Mouse (Mus musculus): ENCODE results near the gene Gm48551. TPM values are rescaled to one million over a fixed set of nuclear protein-coding genes. Genes with fewer than 3 reads are reported as not detected.
A peak's percentile ranks its signal among the peaks of the same experiment; 100 is the strongest.

Gm48551 gene
- total and polyA plus RNA-seq, 2 experiments from 2014 or later = 0.88 to 10.2 TPM

DNA sequence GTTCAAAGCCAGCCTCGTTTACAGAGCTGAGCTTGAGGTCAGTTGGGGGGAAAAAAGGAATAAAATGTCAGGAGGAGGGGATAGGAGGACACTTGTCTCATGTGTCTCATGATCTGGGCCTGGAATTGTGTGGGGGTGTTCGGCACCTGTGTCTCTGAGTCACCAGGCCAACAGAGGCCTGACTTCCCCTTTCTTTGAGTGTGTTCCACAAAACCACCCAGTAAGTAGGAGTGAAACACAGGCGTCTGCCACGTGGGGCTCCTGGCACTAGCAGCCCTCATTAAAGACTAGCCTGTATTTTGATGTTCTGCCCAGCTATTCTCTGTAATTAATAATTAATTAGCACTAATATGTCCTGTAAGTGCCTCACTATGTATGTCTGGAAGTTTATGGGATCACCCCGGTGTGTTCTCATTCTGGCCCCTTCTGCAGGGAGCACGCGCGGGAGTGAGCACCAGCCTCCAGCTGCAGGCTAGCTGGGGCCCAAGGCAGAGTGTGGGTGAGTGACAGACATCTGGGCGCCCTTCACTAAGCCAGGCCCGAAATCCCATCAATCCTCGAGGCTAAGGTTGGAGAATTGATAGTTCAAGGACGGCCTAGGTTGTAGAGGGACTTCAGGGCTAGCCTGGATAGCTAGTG lies 27.8 kb upstream of the Gm48551 start:
- H3K4me2 ChIP-seq (ENCODE audit: low read depth, low read length, poor library complexity, severe bottlenecking) = no peak overlapping the region; the same call in 1 of the 2 replicates
- no peaks in the 10 kb centered on the region for H3K9me3 ChIP-seq (ENCODE audit: low read length)
- DNase-seq (ENCODE audit: low spot score) = no peak
- WGBS = 60% methylated on average over 12 of the region's 12 CpGs
- no peak overlapping the region for H3K4me3 ChIP-seq (ENCODE audit: low read depth, low read length)
- peaks cover 4% of the 10 kb centered on the region for H3K4me1 ChIP-seq (ENCODE audit: insufficient read depth, low read length)
- no peak for TF ChIP-seq CTCF (IDR thresholded peaks at IDR 0.05)
- no peaks in the 10 kb centered on the region for H3K27me3 ChIP-seq (ENCODE audit: insufficient read depth, low read length)
- ATAC-seq (ENCODE audit: low FRiP score) = no peak
- 0 out of 2 replicates have a peak overlapping the region, but pooled peaks have one; percentile 13 for H3K9ac ChIP-seq (replicated peaks; ENCODE audit: low read length, poor library complexity, severe bottlenecking)
- no peak overlapping the region for H3K27ac ChIP-seq (ENCODE audit: low read depth, low read length)
- H3K36me3 ChIP-seq (ENCODE audit: insufficient read depth, low read length) = peaks cover 9% of the 10 kb centered on the region

DNA sequence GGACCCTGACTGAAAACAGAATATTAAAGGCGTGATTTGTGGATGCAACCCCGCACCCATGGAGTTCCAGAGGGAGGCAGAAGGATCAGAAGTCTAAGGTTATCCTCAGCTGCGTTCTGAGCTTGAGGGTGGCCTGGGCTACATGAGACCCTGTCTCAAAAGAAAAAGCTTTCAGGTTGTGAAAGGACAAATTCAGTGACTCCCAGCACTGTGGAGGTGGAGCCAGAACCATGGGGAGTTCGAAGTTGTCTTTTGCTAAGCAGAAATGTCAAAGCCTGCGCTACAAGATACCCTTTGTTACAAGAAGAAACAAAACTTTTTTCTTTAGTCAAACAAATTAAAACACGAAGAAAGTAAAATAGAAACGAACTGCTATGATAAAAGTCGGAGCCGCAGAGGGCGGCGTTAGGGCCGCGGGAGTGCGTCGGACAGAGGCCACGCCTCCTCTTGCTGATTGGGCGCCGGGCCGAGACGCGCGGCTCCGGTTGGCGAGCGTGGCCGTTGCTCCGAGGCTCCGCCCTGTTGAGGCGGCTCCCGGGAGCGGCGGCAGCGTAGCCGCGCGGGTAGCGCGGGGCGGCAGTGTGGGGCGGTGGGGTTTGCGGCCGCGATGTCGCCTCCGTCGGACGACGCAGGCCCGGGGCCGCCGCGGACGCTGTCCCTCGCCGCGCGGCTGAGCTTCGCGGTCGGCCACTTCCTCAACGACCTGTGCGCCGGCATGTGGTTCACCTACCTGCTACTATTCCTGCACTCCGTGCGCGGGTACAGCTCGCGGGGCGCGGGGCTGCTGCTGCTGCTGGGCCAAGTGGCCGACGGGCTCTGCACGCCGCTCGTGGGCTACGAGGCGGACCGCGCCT lies 27.0 kb upstream of the Gm48551 start, which contains the start of gene Mfsd12:
TSS of gene Mfsd12 (plus strand) at position 501 of the 854 bp plus-strand sequence.
- TF ChIP-seq CTCF (IDR thresholded peaks at IDR 0.05) = no peak
- H3K4me2 ChIP-seq (ENCODE audit: low read depth, low read length, poor library complexity, severe bottlenecking) = peak within 1 kb of the TSS; percentile 91
- WGBS = 2% methylated on average over 66 of the region's 79 CpGs

DNA sequence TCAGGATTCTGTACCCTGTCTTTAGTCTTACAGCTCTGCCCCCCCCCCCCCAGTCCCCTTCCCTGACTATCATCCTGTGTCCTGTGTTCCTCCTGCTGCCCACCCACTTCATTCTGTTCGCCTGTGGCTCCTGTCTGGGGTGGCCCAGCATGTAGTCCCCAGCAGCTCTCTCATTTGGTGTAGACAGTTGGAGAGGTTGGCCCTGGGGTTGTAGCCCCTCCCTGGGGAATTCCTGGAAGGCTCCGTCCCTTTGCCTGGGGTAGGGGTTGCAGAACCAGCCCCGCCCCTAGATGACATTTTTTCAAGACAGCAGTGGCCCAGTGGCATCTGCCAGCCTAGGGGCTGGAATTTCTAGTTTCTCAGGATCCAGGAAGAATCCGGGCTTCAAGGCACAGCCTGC lies 26.1 kb upstream of the Gm48551 start:
- H3K27me3 ChIP-seq (ENCODE audit: insufficient read depth, low read length) = 0 out of 2 replicates have a peak, but pooled peaks cover 7% of the 10 kb centered on the region
- H3K27ac ChIP-seq (ENCODE audit: low read depth, low read length) = no peak overlapping the region
- H3K4me3 ChIP-seq (ENCODE audit: low read depth, low read length) = peak overlapping the region; percentile 80
- TF ChIP-seq CTCF (IDR thresholded peaks at IDR 0.05) = no peak
- H3K9me3 ChIP-seq (ENCODE audit: low read length) = no peaks in the 10 kb centered on the region
- H3K4me1 ChIP-seq (ENCODE audit: insufficient read depth, low read length) = peaks cover 4% of the 10 kb centered on the region
- no peak for DNase-seq (ENCODE audit: low spot score)
- WGBS = 23% methylated on average over 4 of the region's 4 CpGs
- H3K36me3 ChIP-seq (ENCODE audit: insufficient read depth, low read length) = peaks cover 22% of the 10 kb centered on the region
- H3K4me2 ChIP-seq (ENCODE audit: low read depth, low read length, poor library complexity, severe bottlenecking) = peak overlapping the region; percentile 91
- ATAC-seq (ENCODE audit: low FRiP score) = no peak; the same call in 1 of the 2 replicates
- peak overlapping the region; percentile 87 for H3K9ac ChIP-seq (replicated peaks; ENCODE audit: low read length, poor library complexity, severe bottlenecking)

More for the DNA sequence above, 27.0 kb upstream of the Gm48551 start, which contains the start of gene Mfsd12:
- ATAC-seq (ENCODE audit: low FRiP score) = peak; percentile 92
- Histone ChIP-seq H3K27me3 (ENCODE audit: insufficient read depth, low read length) (no peaks in the 10 kb centered on the region), H3K9me3 (ENCODE audit: low read length) (no peaks in the 10 kb centered on the region), H3K4me3 (ENCODE audit: low read depth, low read length) (peak within 1 kb of the TSS; percentile 80), H3K36me3 (ENCODE audit: insufficient read depth, low read length) (peaks cover 14% of the 10 kb centered on the region), H3K4me1 (ENCODE audit: insufficient read depth, low read length) (peaks cover 4% of the 10 kb centered on the region), H3K27ac (ENCODE audit: low read depth, low read length) (no peak within 1 kb of the TSS), H3K9ac (replicated peaks; ENCODE audit: low read length, poor library complexity, severe bottlenecking) (peak within 1 kb of the TSS; percentile 87)
- peak; percentile 93 for DNase-seq (ENCODE audit: low spot score)

DNA sequence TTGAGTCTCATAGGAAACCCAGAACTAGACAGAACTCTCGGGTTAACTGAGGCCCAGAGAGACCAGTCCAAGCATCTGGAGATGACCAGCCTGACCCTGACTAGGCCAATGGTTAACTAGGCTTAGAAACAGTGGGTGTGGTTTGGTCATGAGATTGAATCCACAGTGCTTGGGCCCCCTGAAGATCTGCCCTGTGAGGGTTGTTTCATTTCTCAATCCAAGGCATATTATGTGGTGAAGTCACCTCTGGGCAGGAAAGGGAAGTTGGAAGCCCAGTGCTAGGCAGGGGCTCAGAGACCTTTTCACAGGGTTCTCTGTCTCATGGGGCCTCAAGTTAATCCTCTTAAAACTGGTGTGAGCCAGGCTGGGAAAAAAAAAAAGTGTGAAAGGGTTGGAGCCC lies 25.4 kb upstream of the Gm48551 start:
- peaks cover 4% of the 10 kb centered on the region for H3K4me1 ChIP-seq (ENCODE audit: insufficient read depth, low read length)
- peak overlapping the region; percentile 87; the same call in 1 of the 2 replicates for H3K9ac ChIP-seq (replicated peaks; ENCODE audit: low read length, poor library complexity, severe bottlenecking)
- WGBS = 68% methylated on average over 1 of the region's 1 CpGs
- H3K36me3 ChIP-seq (ENCODE audit: insufficient read depth, low read length) = peaks cover 22% of the 10 kb centered on the region
- TF ChIP-seq CTCF (IDR thresholded peaks at IDR 0.05) = no peak
- no peak overlapping the region for H3K27ac ChIP-seq (ENCODE audit: low read depth, low read length)
- H3K4me2 ChIP-seq (ENCODE audit: low read depth, low read length, poor library complexity, severe bottlenecking) = peak overlapping the region; percentile 91
- H3K27me3 ChIP-seq (ENCODE audit: insufficient read depth, low read length) = 0 out of 2 replicates have a peak, but pooled peaks cover 12% of the 10 kb centered on the region
- ATAC-seq (ENCODE audit: low FRiP score) (no peak), DNase-seq (ENCODE audit: low spot score) (no peak)
- H3K9me3 ChIP-seq (ENCODE audit: low read length) = no peaks in the 10 kb centered on the region
- H3K4me3 ChIP-seq (ENCODE audit: low read depth, low read length) = peak overlapping the region; percentile 80; the same call in 1 of the 2 replicates

DNA sequence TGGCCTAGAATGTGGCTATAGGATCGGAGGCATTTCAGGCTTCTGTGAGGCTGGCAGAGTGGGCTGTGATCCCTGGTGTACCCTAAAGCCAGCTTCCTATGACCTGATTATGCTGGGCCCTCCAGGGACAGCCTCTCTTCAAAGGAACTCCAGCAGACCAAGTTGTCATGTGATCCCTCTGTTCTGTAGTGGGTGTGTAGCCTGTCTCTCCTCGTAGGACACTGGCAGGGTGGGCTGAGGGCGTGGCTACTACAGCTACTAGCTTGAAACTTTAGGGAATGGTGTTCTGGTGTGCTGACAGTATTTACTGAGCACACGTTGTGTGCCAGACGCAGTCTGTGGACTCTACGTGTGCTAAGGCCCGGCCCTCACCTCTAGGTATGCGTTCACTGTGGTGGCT lies 23.5 kb upstream of the Gm48551 start:
- Histone ChIP-seq H3K9ac (replicated peaks; ENCODE audit: low read length, poor library complexity, severe bottlenecking) (peak overlapping the region; percentile 24; the same call in 1 of the 2 replicates), H3K9me3 (ENCODE audit: low read length) (no peaks in the 10 kb centered on the region), H3K4me1 (ENCODE audit: insufficient read depth, low read length) (peaks cover 11% of the 10 kb centered on the region), H3K4me2 (ENCODE audit: low read depth, low read length, poor library complexity, severe bottlenecking) (no peak overlapping the region), H3K36me3 (ENCODE audit: insufficient read depth, low read length) (peaks cover 22% of the 10 kb centered on the region), H3K27me3 (ENCODE audit: insufficient read depth, low read length) (0 out of 2 replicates have a peak, but pooled peaks cover 14% of the 10 kb centered on the region), H3K4me3 (ENCODE audit: low read depth, low read length) (no peak overlapping the region), H3K27ac (ENCODE audit: low read depth, low read length) (no peak overlapping the region)
- ATAC-seq (ENCODE audit: low FRiP score) (no peak), DNase-seq (ENCODE audit: low spot score) (no peak)
- no peak for TF ChIP-seq CTCF (IDR thresholded peaks at IDR 0.05)
- 68% methylated on average over 8 of the region's 8 CpGs for WGBS

All from midbrain, postnatal 0 days (tissue).